Mouse (Mus musculus): ENCODE data around the gene Rfng. TPM values are rescaled to one million over a fixed set of nuclear protein-coding genes. Genes with fewer than 3 reads are reported as not detected.
A peak's percentile ranks its signal among the peaks of the same experiment; 100 is the strongest.
"Not testable (repeated sequence)": the region's sequence is repeated elsewhere in the genome, so short reads cannot be mapped to it uniquely, and the experiment has no call there.

The Rfng gene
- 3.8 and 5.9 TPM in 2 replicates for total RNA-seq (2017)

DNA sequence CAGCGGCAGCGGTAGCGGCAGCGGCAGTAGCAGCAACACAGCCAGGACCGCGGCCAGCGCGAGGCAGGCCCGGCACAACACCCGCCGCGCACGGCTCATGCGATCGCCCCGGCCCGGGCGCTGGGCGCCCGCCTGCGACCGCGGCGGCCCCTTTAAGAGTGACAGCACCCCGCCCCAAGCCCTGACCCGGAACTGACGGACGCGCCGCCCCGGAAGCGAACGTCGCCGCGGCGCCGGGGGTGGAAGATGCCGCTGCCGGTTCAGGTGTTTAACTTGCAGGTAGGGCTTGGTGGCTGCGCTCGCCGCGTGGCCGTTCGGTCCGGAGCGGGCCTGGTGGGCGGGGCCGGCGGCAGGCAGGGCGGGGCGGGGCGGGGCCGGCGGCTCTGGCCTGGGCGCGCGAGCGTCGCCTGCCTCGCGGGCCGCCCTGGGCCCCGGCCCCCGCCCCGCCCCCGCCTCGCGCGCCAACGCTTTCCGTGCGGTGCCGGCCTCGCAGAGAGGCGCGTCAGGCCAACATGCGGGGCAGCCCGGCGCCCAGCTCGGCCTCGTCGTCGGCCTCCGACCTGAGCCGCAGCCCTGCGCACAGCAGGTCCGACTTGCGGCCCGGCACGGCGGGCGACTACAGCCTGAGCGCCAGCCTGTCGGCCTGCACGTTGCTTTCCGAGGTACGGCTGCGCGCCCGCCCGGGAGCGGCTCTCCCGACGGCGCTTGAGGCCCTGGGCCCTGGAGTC lies at the start of gene Rfng, which contains the start of gene Gps1:
TSS of gene Rfng (minus strand) at position 144 of the 728 bp plus-strand sequence.
TSS of gene Gps1 (plus strand) at position 209 of the 728 bp plus-strand sequence.
- peak; percentile 63 for ATAC-seq (ENCODE audit: extremely low read depth, insufficient number of reproducible peaks, low FRiP score, poor library complexity, severe bottlenecking)

DNA sequence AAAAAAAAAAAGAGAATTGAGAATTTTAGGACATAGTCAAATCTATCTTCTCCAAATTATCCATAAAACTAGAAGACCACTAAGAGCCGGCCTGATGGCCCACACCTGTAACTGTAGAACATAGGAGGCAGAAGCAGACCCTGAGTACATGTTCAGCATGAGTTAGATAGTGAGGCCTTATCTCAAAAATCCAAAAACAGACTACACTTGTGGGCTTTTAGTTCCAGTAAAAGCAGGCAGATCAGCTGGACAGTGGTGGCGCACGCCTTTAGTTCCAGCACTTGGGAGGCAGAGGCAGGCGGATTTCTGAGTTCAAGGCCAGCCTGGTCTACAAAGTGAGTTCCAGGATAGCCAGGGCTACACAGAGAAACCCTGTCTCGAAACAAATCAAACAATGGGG lies 49.0 kb upstream of the Rfng start:
- not testable (repeated sequence) for ATAC-seq (ENCODE audit: extremely low read depth, insufficient number of reproducible peaks, low FRiP score, poor library complexity, severe bottlenecking)

DNA sequence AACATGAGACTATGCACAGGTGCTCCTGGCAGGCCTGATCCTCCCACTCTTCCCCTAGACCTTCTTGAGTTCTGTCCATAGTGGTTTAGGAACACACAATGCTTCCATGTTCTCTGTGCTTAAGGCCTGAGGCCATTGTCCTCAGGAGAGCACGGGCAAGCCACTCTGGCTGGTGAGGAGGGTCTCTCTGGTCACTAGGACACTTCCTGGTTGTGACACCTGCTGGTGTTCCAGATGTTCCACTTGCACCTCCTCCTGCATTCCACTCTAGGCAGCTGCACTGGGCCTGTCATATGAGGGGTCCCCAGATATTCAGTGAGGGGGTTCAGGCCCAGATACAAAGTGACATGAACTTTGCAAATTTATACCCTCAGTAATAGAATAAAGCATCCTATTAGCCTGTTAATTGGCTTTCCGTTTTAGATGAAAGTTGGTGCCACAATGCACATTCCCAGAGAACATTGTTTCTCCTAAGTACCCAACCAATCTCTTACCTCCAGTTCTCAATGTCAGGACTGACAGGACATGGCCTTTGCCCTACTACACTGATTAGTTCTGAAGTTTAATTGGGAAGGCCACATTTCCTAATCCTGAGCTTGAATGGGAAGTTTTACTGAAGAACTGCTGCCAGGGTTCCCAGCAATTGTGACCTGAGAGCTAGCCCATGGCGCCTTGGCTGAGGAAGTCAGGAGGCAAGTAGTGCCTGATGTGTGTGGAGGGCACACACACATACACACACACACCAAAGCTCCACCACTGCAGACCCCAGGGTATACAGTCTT lies 47.8 kb upstream of the Rfng start:
- no peak for ATAC-seq (ENCODE audit: extremely low read depth, insufficient number of reproducible peaks, low FRiP score, poor library complexity, severe bottlenecking)

DNA sequence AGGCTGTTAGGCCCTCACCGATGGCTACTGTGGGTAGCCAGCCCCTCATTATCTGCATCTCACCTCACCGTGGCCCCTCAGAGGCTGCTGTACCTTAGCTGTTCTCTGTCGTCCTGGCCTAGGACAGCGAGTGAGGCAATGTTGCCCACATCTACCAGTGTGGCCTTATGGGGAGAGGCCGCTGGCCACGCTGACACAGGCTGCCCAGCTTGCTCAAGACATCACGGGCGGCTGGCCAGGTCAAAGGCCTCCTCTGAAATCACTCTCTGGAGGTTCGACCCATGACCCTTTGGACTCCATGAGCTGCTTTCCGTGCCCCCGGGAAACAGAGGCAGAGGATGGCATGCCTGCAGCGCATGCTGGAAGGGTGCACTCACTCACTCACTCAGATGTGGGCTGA lies 46.7 kb upstream of the Rfng start:
- ATAC-seq (ENCODE audit: extremely low read depth, insufficient number of reproducible peaks, low FRiP score, poor library complexity, severe bottlenecking): no peak

DNA sequence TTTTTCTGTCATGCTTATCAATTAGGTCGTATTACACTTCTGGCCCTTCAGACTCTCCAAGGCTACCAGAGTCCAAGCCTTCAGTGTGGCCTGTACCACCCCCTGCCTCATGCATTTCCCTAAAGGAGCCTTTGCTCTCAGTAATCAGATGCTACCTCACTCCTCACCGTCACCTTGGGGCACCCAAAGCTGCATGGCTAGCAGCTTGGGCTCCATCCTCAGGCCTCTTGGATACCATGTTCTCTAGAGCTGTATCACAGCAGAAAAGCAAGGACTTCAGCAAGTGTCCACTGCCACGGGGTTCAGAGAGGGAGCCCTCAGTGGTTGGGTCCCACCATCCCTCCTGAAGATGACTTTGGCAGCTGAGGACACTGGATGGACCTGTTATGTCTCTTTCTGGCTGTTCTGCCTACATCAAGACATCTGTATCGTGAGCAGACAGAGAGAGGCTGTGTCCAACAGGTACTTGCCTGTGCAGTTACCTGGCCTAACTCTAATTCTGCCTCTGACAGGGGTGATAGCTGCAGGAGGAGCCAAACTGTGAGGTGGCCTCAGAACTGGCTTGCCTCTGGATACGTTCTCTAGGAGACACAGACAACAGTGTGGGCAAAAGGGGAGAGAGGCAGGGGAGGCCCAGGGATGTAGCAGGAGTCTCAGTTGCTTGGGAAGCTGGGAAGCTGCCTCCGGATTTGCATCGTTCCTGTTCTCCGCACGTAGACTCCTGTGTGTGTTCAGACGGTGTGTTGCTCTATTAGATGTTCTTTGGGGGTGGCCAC lies 45.9 kb upstream of the Rfng start:
- ATAC-seq (ENCODE audit: extremely low read depth, insufficient number of reproducible peaks, low FRiP score, poor library complexity, severe bottlenecking): no peak

DNA sequence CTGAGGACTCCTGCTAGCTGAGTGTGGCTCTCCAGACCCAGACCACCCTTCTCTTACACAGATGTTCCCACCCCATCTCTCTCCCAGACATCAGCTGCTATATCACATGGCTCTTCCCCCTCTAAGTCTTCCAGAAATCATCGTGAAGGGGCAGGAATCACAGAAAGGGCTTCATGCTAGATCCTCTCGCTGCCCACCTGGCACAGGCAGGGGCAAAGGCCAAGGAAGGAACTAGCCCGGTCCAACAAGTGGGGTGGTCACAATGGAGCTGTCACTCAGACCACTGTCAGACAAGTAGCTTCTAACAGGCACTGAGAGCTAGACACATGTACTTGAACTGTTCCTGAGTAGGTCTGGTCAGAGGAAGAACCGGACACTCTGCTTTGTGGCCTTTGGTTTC lies 44.4 kb upstream of the Rfng start:
- no peak for ATAC-seq (ENCODE audit: extremely low read depth, insufficient number of reproducible peaks, low FRiP score, poor library complexity, severe bottlenecking)

DNA sequence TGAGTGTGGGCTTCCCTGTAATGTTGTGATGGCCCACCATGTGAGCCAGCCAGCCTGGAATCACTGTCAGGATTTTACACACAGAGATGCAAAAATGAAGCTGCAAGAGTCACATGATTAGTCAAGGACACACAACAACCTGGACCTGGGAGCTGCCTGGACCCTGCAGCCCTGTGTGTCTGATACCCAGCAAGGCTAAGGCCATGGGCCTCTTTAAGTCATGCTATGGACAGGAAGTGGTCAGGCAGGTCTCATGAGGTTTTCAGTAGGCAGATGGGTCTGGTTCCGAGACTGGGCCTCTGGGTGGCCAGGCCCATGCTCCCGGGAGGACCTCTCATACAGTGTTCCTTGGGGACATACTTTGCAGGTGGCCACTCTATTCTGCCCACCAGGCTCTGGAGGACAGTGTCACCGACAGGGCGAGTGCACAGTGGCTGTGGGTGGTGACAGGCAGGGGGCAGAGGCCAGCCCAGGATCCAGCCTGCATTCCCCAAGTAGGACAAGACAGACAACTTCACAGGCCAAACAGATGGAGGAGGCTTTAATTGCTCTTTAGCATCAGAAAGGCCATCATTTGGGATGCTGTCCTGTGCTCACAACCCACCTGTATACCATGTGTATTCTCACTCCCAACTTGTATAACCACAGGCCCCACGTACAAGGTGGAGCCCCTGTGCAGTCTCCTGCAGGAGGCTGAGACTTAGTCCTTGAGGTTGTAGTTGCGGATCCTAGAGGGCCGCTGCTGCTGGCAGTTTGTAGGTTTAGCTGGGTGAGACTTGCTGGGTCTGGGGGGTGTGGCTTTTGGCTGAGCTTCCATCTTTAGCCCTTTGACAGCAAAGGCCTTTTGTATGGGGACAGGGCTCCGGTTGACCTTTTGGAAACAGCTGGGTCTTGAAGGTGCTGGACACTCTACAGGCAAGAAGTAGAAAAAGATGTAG lies 42.3 kb upstream of the Rfng start:
- no peak for ATAC-seq (ENCODE audit: extremely low read depth, insufficient number of reproducible peaks, low FRiP score, poor library complexity, severe bottlenecking)

DNA sequence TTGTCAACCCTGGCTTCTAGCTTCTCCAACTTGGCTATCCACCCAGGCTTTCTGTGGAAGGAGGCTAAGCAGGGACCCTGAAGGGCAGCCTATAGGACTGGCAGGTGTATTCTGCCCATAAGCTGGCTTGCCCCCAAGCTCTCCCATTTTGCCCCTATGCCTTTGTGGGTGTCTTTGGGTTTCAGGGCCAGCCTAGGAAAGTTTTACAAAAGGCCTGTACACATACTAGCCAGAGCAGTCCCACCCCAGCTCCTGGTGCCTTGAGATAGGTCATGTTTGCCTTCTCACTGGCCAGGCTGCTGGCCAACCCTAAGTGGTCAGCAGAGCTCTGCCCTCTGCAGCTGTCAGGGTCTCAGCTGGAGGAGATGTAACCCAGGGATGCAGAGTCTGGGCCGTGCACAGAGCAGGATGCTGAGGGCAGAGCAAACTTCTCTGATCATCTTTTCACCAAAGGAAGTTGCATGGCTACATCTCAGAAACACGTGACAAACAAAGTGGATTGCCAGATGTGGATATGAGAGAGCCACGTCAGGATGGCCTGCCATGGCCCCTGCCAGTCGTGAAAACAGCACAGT lies 41.4 kb upstream of the Rfng start:
- no peak for ATAC-seq (ENCODE audit: extremely low read depth, insufficient number of reproducible peaks, low FRiP score, poor library complexity, severe bottlenecking)

DNA sequence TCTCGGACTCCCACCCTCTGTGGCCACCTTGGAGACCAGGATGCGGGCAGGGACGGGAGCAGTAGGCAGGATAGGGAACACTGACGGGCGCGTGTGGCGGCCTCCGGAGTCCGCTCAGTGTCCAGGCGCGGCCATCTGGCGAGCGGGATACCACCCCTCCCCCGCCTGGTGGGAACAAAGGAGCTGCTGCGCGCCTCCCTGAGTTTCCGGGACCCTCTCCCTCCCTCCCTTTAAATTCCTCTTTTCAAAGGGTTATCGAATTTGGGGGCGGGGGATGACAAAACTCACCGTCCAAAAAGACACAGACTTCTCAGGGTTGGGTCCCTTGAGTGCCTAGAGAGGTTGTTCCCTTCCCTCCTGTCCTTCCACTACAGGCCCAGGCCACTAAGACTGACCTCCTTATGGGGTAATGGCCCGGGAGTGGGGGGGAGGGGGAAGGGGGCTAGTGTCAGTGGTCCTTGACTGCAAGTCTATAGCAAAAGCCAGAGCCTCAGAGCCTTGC lies 40.8 kb upstream of the Rfng start:
- no peak for ATAC-seq (ENCODE audit: extremely low read depth, insufficient number of reproducible peaks, low FRiP score, poor library complexity, severe bottlenecking)

DNA sequence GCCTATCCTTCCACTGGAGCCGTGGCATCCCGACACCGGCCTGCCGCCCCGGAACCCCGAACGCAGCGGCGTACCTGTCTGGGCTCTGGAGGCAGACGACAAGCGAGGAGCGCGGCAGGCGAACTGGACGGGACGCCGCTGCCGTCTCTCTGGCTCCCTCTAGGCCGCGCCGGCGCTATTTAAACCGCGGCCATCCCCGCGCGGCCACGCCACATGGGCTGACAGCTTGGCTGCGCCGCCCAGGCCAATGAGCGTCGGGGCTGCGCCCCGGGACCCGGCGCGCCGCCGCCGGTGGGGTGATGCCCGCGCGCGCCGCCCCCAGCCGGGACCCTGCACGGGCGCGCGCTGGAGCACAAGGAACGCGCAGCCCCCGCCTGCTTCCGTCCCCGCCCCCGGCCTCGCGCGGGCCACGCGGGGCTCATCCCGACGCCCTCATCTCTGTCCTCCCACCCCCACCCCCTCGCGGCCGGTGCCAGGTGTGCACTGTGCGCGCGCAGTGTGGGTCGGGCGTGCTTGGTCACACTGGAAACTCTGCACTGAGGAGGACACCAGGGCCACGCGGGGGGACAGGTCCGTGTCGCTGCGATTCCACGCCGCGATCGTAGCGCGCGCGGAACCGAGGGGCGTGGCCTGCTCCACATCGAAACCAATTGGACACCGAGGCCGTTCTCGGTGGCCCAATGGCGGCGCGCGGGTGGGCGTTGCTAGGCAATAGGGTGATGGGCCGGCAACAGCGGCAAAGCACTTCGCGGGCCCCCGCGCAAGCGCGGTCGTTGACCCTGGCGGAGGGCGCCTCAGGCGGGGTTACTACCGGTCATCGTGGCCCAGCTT lies 40.2 kb upstream of the Rfng start, which contains the start of gene Fasn:
TSS of gene Fasn (minus strand) at position 592 of the 831 bp plus-strand sequence.
- ATAC-seq (ENCODE audit: extremely low read depth, insufficient number of reproducible peaks, low FRiP score, poor library complexity, severe bottlenecking): peak; percentile 69

DNA sequence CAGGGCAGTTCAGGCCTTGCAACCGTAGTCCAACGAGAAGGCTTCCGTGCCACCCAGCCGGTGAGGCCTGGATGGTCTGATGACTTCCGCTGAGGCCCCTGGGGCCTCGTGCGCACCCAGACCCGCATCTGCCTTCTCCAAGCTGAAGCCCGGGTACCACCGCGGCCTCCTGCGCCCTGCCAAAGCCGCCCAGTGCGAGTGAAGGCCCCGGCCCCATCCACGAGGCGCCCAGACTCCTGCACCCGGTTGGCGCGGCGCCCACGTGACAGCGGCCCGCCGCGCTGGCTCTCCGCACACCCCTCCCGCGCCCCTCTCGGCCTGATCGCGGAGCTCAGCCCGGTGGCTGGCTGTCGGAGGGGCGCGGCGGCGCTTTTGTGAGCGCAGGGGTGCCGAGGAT lies 39.5 kb upstream of the Rfng start:
- no peak for ATAC-seq (ENCODE audit: extremely low read depth, insufficient number of reproducible peaks, low FRiP score, poor library complexity, severe bottlenecking)

DNA sequence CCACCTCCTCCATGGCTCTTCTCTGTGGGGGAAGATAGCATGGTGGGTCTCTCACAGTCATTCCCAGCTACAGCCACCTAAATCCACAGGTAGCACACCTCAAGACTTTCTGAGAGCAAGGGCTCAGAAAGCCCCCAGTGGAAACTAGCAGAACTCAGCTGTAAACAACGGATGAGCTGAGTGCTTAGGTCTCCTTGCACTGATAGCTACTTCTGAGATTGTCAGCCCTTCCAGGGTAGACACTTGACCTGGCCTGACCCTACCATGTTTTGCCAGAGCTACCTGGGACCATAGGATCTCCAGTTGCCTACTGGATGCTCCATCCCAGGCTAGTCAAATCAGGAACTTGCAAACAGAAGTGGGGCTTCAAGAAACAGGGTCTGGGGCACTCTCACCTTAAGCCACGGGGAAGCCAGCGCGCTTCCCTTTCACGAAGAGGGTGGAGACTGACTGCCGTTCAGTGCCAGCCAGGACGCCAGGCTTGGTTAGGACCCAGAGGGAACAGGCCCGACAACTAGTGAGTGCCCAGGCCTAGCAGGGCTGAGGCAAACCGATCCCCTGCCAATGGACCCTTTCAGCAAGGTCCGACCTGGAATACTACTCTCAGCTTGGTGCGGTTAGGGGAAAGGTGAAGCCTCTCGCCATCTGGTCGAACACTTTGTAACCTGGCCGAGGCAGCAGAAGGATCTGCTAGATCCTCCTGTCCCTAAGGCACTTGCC lies 39.0 kb upstream of the Rfng start:
- no peak for ATAC-seq (ENCODE audit: extremely low read depth, insufficient number of reproducible peaks, low FRiP score, poor library complexity, severe bottlenecking)

DNA sequence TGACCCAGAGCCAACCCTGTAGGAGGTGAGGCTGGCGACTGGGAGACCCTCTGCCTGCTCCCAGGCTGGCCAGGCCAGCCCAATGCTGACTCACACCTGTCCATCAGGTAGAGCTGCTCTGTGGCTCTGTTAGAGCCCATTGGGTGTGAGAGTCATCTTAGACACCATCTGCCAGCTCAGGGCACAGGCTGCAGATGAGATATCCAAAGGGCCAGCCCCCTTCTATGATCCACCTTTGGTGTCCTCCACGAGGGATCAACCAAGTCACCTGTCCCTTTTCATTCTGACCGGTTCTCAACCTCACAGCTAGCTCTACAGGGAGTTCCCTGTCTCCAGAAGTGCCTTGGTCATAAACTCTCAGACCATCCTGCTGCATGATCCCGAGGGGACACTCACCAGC lies 38.3 kb upstream of the Rfng start:
- no peak for ATAC-seq (ENCODE audit: extremely low read depth, insufficient number of reproducible peaks, low FRiP score, poor library complexity, severe bottlenecking)

DNA sequence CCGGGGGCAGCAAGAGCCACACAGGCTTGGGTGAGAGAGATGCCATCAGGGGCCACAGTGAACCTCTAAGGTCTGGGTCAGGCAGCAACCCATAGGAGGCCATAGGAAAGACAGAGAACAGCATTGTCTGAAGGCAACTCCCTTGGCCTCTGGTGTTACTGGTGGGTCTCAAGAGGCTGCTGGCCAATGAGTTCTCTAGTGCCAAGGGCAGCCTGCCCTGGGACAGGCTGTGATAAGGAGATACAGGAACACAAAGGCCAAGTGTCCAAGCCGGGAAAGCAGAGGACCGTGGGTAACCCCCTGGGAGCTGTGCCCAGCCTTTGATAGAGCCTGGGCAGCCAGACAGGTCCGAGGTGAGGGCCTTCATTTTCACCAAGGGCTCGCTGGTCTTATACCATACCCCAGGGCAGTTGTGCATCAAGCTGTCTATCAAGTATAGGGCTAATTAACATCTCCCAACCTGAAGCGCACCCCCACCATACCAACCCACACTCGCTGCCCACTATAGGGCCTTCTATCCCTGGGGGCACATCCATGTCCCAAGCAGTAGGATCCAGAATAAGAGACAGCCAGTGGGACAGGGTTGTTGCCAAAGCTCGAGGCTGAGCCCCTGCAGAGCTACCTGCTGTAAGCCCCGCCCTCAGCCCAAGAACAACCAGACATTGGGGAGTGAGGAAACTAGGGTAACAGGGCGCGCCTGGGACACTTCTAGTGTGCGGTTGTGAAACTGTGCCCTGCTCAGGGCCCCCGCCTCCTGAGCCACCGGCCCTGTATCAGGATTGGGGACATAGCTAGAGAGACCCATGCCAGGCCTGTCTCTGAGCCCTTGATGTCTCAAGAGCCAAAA lies 37.3 kb upstream of the Rfng start:
- ATAC-seq (ENCODE audit: extremely low read depth, insufficient number of reproducible peaks, low FRiP score, poor library complexity, severe bottlenecking): no peak

DNA sequence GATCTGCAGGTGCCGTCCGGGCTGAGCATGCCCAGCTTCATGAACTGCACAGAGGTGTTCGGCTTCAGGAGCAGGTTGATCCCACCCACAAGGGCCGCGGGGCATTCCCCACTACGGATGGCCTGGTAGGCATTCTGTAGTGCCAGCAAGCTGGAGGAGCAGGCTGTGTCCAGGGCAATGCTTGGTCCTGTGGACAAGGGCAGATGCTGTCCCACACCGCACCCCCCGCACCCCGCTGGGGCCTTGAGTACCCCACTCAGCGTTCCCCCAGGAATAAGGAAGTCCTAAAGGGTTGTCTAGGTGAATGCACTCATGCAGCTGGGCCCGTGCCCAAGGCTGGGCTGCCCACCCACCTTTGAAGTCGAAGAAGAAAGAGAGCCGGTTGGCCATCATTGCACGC lies 36.5 kb upstream of the Rfng start:
- ATAC-seq (ENCODE audit: extremely low read depth, insufficient number of reproducible peaks, low FRiP score, poor library complexity, severe bottlenecking): no peak

DNA sequence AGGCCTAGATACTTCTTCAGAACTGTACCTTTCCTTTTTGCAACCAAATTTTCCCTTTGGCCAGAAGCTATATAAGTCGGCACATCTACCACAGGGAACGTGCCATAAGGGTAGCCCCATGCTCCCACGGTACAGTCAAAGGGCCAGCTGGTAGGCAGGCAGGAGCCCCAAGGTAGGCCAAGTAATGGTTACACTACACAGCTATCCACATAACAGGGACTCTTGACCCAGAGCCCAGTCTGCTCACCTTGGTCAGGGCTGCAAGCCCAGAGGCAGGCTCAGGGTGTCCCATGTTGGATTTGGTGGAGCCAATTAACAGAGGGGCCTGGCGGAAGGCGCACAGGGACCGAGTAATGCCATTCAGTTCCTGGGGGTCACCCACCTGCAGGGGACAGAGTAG lies 35.5 kb upstream of the Rfng start:
- no peak for ATAC-seq (ENCODE audit: extremely low read depth, insufficient number of reproducible peaks, low FRiP score, poor library complexity, severe bottlenecking)

All from neutrophil, adult 5-6 weeks (primary cell).